Mouse (Mus musculus): ENCODE results near the gene Fsd2. TPM values are rescaled to one million over a fixed set of nuclear protein-coding genes. Genes with fewer than 3 reads are reported as not detected.

The Fsd2 gene
- polyA plus RNA-seq, 1 experiment from 2014 or later, result 0.08 TPM

GRCm38 (mm10) chr7:81575606-81576005, 8.9 kb upstream of the Fsd2 start:
- 94% methylated on average over 10 of the region's 10 CpGs for WGBS
- no peaks in the 10 kb centered on the region for H3K27me3 ChIP-seq (replicated peaks; ENCODE audit: control insufficient read depth, insufficient read depth, low read length)
- no peak for ATAC-seq
- no peak for TF ChIP-seq CTCF (IDR thresholded peaks at IDR 0.05; ENCODE audit: low read depth)
- H3K9ac ChIP-seq (ENCODE audit: low read depth, low read length), result no peak overlapping the region
- H3K4me3 ChIP-seq (ENCODE audit: low read depth, low read length), result no peak overlapping the region
- H3K36me3 ChIP-seq (ENCODE audit: control insufficient read depth, insufficient read depth), result peaks cover 25% of the 10 kb centered on the region
- H3K27ac ChIP-seq (ENCODE audit: low read depth, low read length), result no peak overlapping the region
- H3K9me3 ChIP-seq (ENCODE audit: control insufficient read depth), result no peaks in the 10 kb centered on the region
- H3K4me2 ChIP-seq (replicated peaks; ENCODE audit: low read depth), result no peak overlapping the region
- 0 out of 2 replicates have a peak, but pooled peaks cover 4% of the 10 kb centered on the region for H3K4me1 ChIP-seq (replicated peaks; ENCODE audit: control insufficient read depth, insufficient read depth, low read length)

GRCm38 (mm10) chr7:81573821-81574220, 7.1 kb upstream of the Fsd2 start:
- H3K4me3 ChIP-seq (ENCODE audit: low read depth, low read length), result no peak overlapping the region
- no peak overlapping the region for H3K4me2 ChIP-seq (replicated peaks; ENCODE audit: low read depth)
- no peak overlapping the region for H3K9ac ChIP-seq (ENCODE audit: low read depth, low read length)
- H3K4me1 ChIP-seq (replicated peaks; ENCODE audit: control insufficient read depth, insufficient read depth, low read length), result 0 out of 2 replicates have a peak, but pooled peaks cover 4% of the 10 kb centered on the region
- H3K9me3 ChIP-seq (ENCODE audit: control insufficient read depth), result no peaks in the 10 kb centered on the region
- H3K36me3 ChIP-seq (ENCODE audit: control insufficient read depth, insufficient read depth), result peaks cover 20% of the 10 kb centered on the region
- whole genome bisulfite sequencing, result 93% methylated on average over 9 of the region's 9 CpGs
- H3K27me3 ChIP-seq (replicated peaks; ENCODE audit: control insufficient read depth, insufficient read depth, low read length), result no peaks in the 10 kb centered on the region
- no peak overlapping the region for H3K27ac ChIP-seq (ENCODE audit: low read depth, low read length)
- no peak for TF ChIP-seq CTCF (IDR thresholded peaks at IDR 0.05; ENCODE audit: low read depth)
- ATAC-seq, result no peak

GRCm38 (mm10) chr7:81573397-81573796, 6.7 kb upstream of the Fsd2 start:
- WGBS, result 68% methylated on average over 6 of the region's 6 CpGs

GRCm38 (mm10) chr7:81572610-81573268, 6.0 kb upstream of the Fsd2 start:
- H3K27ac ChIP-seq (ENCODE audit: low read depth, low read length), result peak overlapping the region; percentile 98
- no peaks in the 10 kb centered on the region for H3K9me3 ChIP-seq (ENCODE audit: control insufficient read depth)
- TF ChIP-seq CTCF (IDR thresholded peaks at IDR 0.05; ENCODE audit: low read depth), result no peak
- no peak for ATAC-seq
- 54% methylated on average over 6 of the region's 6 CpGs for WGBS
- 0 out of 2 replicates have a peak, but pooled peaks cover 4% of the 10 kb centered on the region for H3K4me1 ChIP-seq (replicated peaks; ENCODE audit: control insufficient read depth, insufficient read depth, low read length)
- H3K4me2 ChIP-seq (replicated peaks; ENCODE audit: low read depth), result peak overlapping the region; percentile 73
- H3K4me3 ChIP-seq (ENCODE audit: low read depth, low read length), result peak overlapping the region; percentile 90
- H3K36me3 ChIP-seq (ENCODE audit: control insufficient read depth, insufficient read depth), result peaks cover 10% of the 10 kb centered on the region
- 0 out of 2 replicates have a peak overlapping the region, but pooled peaks have one; percentile 90 for H3K9ac ChIP-seq (ENCODE audit: low read depth, low read length)
- H3K27me3 ChIP-seq (replicated peaks; ENCODE audit: control insufficient read depth, insufficient read depth, low read length), result no peaks in the 10 kb centered on the region

More at GRCm38 (mm10) chr7:81573397-81573796, 6.7 kb upstream of the Fsd2 start:
- H3K4me1 ChIP-seq (replicated peaks; ENCODE audit: control insufficient read depth, insufficient read depth, low read length), result 0 out of 2 replicates have a peak, but pooled peaks cover 4% of the 10 kb centered on the region
- ATAC-seq, result no peak
- TF ChIP-seq CTCF (IDR thresholded peaks at IDR 0.05; ENCODE audit: low read depth), result no peak
- H3K36me3 ChIP-seq (ENCODE audit: control insufficient read depth, insufficient read depth), result peaks cover 16% of the 10 kb centered on the region
- H3K9ac ChIP-seq (ENCODE audit: low read depth, low read length), result no peak overlapping the region
- H3K4me3 ChIP-seq (ENCODE audit: low read depth, low read length), result no peak overlapping the region
- H3K27me3 ChIP-seq (replicated peaks; ENCODE audit: control insufficient read depth, insufficient read depth, low read length), result no peaks in the 10 kb centered on the region
- H3K4me2 ChIP-seq (replicated peaks; ENCODE audit: low read depth), result peak overlapping the region; percentile 73; the same call in 1 of the 2 replicates
- no peaks in the 10 kb centered on the region for H3K9me3 ChIP-seq (ENCODE audit: control insufficient read depth)
- H3K27ac ChIP-seq (ENCODE audit: low read depth, low read length), result no peak overlapping the region

GRCm38 (mm10) chr7:81571941-81572441, 5.2 kb upstream of the Fsd2 start:
- ATAC-seq, result peak; percentile 45
- 5% methylated on average over 15 of the region's 15 CpGs for WGBS
- H3K36me3 ChIP-seq (ENCODE audit: control insufficient read depth, insufficient read depth), result peaks cover 4% of the 10 kb centered on the region; the same call in 1 of the 2 replicates
- TF ChIP-seq CTCF (IDR thresholded peaks at IDR 0.05; ENCODE audit: low read depth), result no peak
- H3K27ac ChIP-seq (ENCODE audit: low read depth, low read length), result peak overlapping the region; percentile 98
- H3K4me1 ChIP-seq (replicated peaks; ENCODE audit: control insufficient read depth, insufficient read depth, low read length), result 0 out of 2 replicates have a peak, but pooled peaks cover 4% of the 10 kb centered on the region
- peak overlapping the region; percentile 90 for H3K9ac ChIP-seq (ENCODE audit: low read depth, low read length)
- peak overlapping the region; percentile 90 for H3K4me3 ChIP-seq (ENCODE audit: low read depth, low read length)
- peak overlapping the region; percentile 73 for H3K4me2 ChIP-seq (replicated peaks; ENCODE audit: low read depth)
- H3K27me3 ChIP-seq (replicated peaks; ENCODE audit: control insufficient read depth, insufficient read depth, low read length), result no peaks in the 10 kb centered on the region
- no peaks in the 10 kb centered on the region for H3K9me3 ChIP-seq (ENCODE audit: control insufficient read depth)

- peak within 1 kb of the TSS; percentile 73 for H3K4me2 ChIP-seq (replicated peaks; ENCODE audit: low read depth)
- H3K9me3 ChIP-seq (ENCODE audit: control insufficient read depth), result no peaks in the 10 kb centered on the region
- ATAC-seq, result peak; percentile 98
- WGBS, result under 1% methylated on average over 96 of the region's 96 CpGs
- H3K36me3 ChIP-seq (ENCODE audit: control insufficient read depth, insufficient read depth), result no peaks in the 10 kb centered on the region
- H3K4me3 ChIP-seq (ENCODE audit: low read depth, low read length), result peak within 1 kb of the TSS; percentile 90
- no peaks in the 10 kb centered on the region for H3K27me3 ChIP-seq (replicated peaks; ENCODE audit: control insufficient read depth, insufficient read depth, low read length)
- peak; percentile 55 for TF ChIP-seq CTCF (IDR thresholded peaks at IDR 0.05; ENCODE audit: low read depth)
- peak within 1 kb of the TSS; percentile 98 for H3K27ac ChIP-seq (ENCODE audit: low read depth, low read length)
- H3K9ac ChIP-seq (ENCODE audit: low read depth, low read length), result peak within 1 kb of the TSS; percentile 90
- H3K4me1 ChIP-seq (replicated peaks; ENCODE audit: control insufficient read depth, insufficient read depth, low read length), result 0 out of 2 replicates have a peak, but pooled peaks cover 4% of the 10 kb centered on the region
Measured at GRCm38 (mm10) chr7:81571108-81571940, 4.6 kb upstream of the Fsd2 start, which contains the start of gene Whamm. Gene Whamm (plus strand): TSS chr7:81571266.
